Mouse (Mus musculus): ENCODE measurements around the gene Atg9a.

DNA sequence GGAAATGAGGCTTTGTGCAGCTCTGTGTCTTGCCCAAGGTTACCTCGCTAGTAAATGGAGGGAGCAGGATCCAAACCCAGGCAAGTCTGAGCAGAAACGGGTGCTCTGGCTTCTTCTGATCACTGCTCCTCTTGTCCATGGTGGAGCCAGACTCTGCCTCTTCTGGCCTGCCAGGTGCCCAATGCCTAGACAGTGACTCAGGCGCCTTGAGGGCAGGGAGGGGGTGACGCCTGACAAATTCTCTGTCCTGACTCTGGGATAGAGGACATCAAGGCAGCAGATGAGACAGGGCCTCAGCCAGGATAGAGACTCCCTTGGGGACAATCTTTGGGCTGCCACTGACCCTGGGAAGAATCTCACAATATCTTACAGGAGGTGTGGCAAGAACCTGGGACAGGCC lies 39.2 kb upstream of the Atg9a start:
- TF ChIP-seq CTCF (IDR thresholded peaks at IDR 0.05) (no peak), EP300 (IDR thresholded peaks at IDR 0.05) (no peak)
